Mouse (Mus musculus) C2C12 (cell line): Measurements from ENCODE around the gene Eepd1. TPM values are rescaled to one million over a fixed set of nuclear protein-coding genes. Genes with fewer than 3 reads are reported as not detected.

Source experiments
- H3K27me3 ChIP-seq: one replicate; pipeline ENCODE4 v1.6.1; 2011; ENCODE audit not compliant: control insufficient read depth, insufficient read depth, insufficient read length
- H3K36me3 ChIP-seq: one replicate; pipeline ENCODE4 v1.6.1; 2011; ENCODE audit not compliant: control insufficient read depth, insufficient read depth
- H3K4me3 ChIP-seq: one replicate; pipeline ENCODE4 v1.5.1; 2011; ENCODE audit warnings: mild to moderate bottlenecking, control low read depth; ENCODE audit not compliant: poor library complexity, insufficient read depth, severe bottlenecking
- H3K79me2 ChIP-seq: one replicate; pipeline ENCODE4 v1.6.1; 2011; ENCODE audit not compliant: control insufficient read depth, insufficient read depth
- H3K79me3 ChIP-seq: one replicate; pipeline ENCODE4 v1.6.1; 2011; ENCODE audit warnings: low read depth, control low read depth
- H3ac ChIP-seq: one replicate; pipeline ENCODE3; 2011; ENCODE audit warnings: low read depth; ENCODE audit not compliant: control insufficient read depth, insufficient read length
- CEBPB ChIP-seq: IDR thresholded peaks from one replicate; pipeline ENCODE4 v1.6.1; 2011; ENCODE audit warnings: low read depth, mild to moderate bottlenecking, control low read depth, moderate library complexity
- CTCF ChIP-seq: IDR thresholded peaks from one replicate; pipeline ENCODE4 v1.5.1; 2011; ENCODE audit not compliant: control insufficient read depth, insufficient read depth, insufficient read length
- FOSL1 ChIP-seq: IDR thresholded peaks from one replicate; pipeline ENCODE4 v1.8.0; 2011; ENCODE audit warnings: mild to moderate bottlenecking, low read length; ENCODE audit not compliant: poor library complexity, insufficient read depth, severe bottlenecking
- MAX ChIP-seq: IDR thresholded peaks from one replicate; pipeline ENCODE4 v1.6.1; 2011; ENCODE audit warnings: mild to moderate bottlenecking, control low read depth
- MYOD1 ChIP-seq: IDR thresholded peaks from one replicate; pipeline ENCODE4 v1.6.1; 2011; ENCODE audit warnings: low read depth; ENCODE audit not compliant: control insufficient read depth, insufficient read length
- MYOG ChIP-seq: IDR thresholded peaks from one replicate; pipeline ENCODE4 v1.6.1; 2011; ENCODE audit not compliant: control insufficient read depth, insufficient read length; ENCODE audit errors: extremely low read depth
- USF1 ChIP-seq: IDR thresholded peaks from one replicate; pipeline ENCODE4 v1.6.1; 2011; ENCODE audit warnings: low read depth, mild to moderate bottlenecking, control low read depth, moderate library complexity
- polyA plus RNA-seq: library from polyadenylated mRNA; unstranded; fragments of >200 nt; fragmentation: generic; extraction: Trizol; gene quantifications from one replicate; pipeline ENCODE4 v1.2.1, GENCODE M21; 2012; ENCODE audit warnings: missing spikeins

Gene Eepd1
- polyA plus RNA-seq, 1 experiment = 1.1 TPM

- Histone ChIP-seq H3K79me3 (no peaks in the 10 kb centered on the region), H3K27me3 (no peaks in the 10 kb centered on the region), H3ac (no peak overlapping the region), H3K79me2 (no peaks in the 10 kb centered on the region), H3K36me3 (no peaks in the 10 kb centered on the region), H3K4me3 (no peak overlapping the region)
- TF ChIP-seq USF1 (no peak), MYOD1 (no peak), CEBPB (no peak), CTCF (no peak), FOSL1 (no peak), MAX (no peak), MYOG (no peak)
Observed at GRCm38 (mm10) chr9:25545212-25545611, 63.9 kb downstream of the Eepd1 start.

GRCm38 (mm10) chr9:25549130-25550060 lies 68.0 kb downstream of the Eepd1 start:
- Histone ChIP-seq H3K27me3 (no peaks in the 10 kb centered on the region), H3K4me3 (no peak overlapping the region), H3K36me3 (no peaks in the 10 kb centered on the region), H3K79me2 (no peaks in the 10 kb centered on the region), H3ac (no peak overlapping the region), H3K79me3 (no peaks in the 10 kb centered on the region)
- TF ChIP-seq MYOG (no peak), FOSL1 (no peak), CTCF (no peak), MAX (no peak), USF1 (no peak), MYOD1 (no peak)

DNA sequence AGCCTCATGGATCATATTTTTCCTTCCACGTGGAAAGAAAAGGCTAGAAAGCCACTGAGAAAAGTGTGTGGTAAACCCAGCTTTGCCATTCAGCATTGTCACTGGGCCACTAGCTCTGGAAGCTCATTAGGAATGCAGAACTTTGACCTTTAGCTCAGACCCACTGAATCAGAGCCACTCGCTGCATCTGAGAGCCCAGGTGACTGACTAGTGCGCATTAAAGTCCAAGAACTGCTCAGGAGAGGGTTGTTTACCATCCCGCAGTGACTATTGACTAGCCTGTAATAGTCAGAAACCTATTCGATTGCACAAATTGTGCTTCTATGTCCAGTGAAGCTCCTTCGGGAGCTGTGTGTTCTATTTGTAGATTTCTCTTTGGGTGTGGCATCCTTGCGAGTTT lies 68.8 kb downstream of the Eepd1 start:
- Histone ChIP-seq H3K79me3 (no peaks in the 10 kb centered on the region), H3ac (no peak overlapping the region), H3K27me3 (no peaks in the 10 kb centered on the region), H3K4me3 (no peak overlapping the region), H3K79me2 (no peaks in the 10 kb centered on the region), H3K36me3 (no peaks in the 10 kb centered on the region)
- no peak for TF ChIP-seq MYOG
- TF ChIP-seq USF1 = no peak
- TF ChIP-seq FOSL1 = no peak
- no peak for TF ChIP-seq CEBPB
- TF ChIP-seq MAX = no peak
- TF ChIP-seq MYOD1 = no peak
- no peak for TF ChIP-seq CTCF

DNA sequence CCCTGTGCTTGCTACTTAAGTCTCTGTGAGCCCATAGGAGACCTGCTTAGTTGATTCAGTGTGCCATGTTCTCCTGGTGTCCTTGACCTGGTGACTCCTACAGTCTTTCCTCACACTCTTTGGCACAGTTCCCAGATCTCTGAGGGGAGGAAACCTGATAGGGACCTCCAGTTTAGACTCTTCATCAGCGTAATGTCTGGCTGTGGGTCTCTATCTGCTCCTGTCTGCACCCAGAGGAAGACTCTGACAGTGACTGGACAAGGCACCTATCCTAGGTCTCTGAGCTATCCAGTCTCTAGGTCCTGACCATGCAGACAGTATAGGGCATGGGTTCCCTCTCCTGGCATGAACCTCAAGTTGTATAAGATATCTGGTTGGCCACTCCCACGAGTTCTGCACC lies 71.2 kb downstream of the Eepd1 start:
- Histone ChIP-seq H3K79me3 (no peaks in the 10 kb centered on the region), H3K79me2 (no peaks in the 10 kb centered on the region), H3K36me3 (no peaks in the 10 kb centered on the region), H3ac (no peak overlapping the region), H3K27me3 (no peaks in the 10 kb centered on the region), H3K4me3 (no peak overlapping the region)
- no peak for TF ChIP-seq MYOG
- TF ChIP-seq CTCF = no peak
- TF ChIP-seq MAX = no peak
- TF ChIP-seq FOSL1 = no peak
- TF ChIP-seq CEBPB = no peak
- TF ChIP-seq MYOD1 = no peak

DNA sequence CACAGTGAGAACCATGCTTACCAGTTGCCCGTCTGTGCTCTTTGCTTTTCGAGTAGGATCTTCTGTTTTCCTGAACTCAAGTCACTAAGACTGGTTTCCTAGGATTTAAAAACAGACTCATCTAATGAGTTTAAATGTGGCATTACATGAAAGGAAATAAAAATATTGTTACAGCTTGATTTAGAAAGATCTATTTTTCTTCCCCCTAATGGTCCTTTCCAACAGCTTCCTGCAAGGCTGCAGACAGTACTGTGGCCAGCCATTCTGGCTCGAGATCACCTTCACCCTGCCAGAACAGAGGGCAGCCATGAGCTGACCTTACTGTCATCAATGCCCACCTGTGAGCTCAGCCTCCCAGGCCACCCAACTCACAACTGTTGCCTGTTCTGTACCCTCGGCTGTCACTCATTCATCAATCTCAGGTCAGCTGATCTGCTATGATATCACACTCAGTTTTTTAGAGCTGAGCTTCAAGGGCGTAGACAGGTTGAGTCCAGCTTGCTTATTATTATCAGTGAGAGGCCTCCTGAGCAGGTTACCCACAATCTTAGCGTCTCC lies 73.0 kb downstream of the Eepd1 start:
- Histone ChIP-seq H3ac (no peak overlapping the region), H3K27me3 (no peaks in the 10 kb centered on the region), H3K36me3 (no peaks in the 10 kb centered on the region), H3K79me3 (no peaks in the 10 kb centered on the region), H3K79me2 (no peaks in the 10 kb centered on the region), H3K4me3 (no peak overlapping the region)
- TF ChIP-seq CEBPB (no peak), CTCF (no peak), MYOG (no peak), MYOD1 (no peak), USF1 (no peak), FOSL1 (no peak), MAX (no peak)
